Mouse (Mus musculus) adipose tissue, adult 10 weeks (tissue): ENCODE results near the gene Gba. TPM values are rescaled to one million over a fixed set of nuclear protein-coding genes. Genes with fewer than 3 reads are reported as not detected.

Source experiments
- polyA plus RNA-seq: library from polyadenylated mRNA; stranded (reverse); fragments of 350-450 nt; fragmentation: Illumina TruSeq; extraction: RNeasy Lipid Tissue Mini Kit (QIAGEN cat#74804); gene quantifications from one replicate; pipeline ENCODE4 v1.2.3, GENCODE M21; 2014; ENCODE audit warnings: low read depth, low replicate concordance

Gba gene
- polyA plus RNA-seq: 67.8 TPM

DNA sequence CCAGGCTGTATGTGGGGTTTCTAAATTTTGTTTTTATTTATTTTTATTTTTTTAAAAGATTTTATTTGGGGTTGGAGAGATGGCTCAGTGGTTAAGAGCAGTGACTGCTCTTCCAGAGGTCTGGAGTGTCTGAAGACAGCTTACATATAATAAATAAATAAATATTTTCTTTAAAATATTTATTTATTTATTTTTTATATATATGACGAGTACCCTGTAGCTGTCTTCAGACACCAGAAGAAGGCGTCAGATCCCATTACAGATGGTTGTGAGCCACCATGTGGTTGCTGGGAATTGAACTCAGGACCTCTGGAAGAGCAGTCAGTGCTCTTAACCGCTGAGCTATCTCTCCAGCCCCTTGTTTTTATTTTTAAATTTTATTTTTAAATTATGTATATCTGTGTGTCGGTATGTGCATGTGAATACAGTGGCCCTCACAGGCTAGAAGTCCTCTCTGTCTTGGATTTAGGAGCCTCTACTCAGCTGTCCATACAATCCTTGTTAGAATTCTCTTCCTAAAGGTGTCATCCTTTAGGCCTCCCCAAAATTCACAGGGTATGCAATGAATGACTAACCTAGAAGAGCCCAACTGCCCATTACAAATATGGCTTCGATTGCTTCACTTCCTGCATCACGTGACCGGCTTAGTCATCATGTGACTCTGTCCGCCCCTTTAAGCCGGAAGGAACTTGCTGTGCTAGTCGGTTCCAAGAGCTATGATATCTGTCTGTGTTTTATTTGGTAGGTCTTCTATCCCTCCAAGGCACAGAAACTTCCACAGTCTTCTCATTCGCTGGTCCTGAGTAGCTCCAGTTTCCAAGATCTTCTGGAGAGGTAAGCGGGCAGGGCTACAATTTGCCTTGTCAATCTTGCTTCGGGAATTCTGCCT, at the start of gene Gba:
Gene Gba, plus strand, starts transcription at position 676 of the 889 bp plus-strand sequence.

DNA sequence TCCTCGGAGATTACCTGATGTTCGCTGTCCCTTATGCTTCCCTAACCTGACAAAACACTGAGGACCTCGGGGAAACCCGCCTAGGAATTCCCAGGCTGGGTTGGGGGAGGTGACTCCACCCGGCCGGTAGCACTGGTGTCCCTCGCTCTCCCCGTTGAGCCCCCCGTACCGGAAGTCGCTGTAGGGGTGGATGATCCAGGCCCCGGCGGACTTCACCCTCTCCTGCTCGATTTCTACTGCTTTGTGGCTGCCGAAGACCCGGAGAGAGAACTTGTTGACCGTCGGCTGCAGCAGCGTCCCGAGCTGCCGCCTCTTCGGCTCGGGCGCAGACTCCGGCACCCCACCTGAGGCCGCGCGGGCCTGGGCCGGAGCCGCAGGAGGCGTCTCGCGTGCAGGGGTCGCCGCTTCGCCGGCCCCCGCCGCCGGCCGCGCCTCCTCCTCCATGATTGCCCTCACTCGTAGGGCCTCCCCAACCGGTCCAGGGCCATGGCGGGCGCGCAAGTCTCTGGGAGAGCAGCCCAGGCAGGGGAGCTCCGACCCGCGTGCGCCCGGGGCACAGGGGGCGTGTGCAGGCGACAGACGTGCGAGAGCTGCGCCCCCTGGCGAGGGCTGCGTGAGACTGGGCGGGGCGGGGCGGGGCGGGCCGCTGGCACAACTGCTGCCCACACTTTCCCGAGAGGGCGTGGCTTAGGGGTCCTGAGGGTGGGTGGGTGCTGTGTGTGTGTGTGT, 42.9 kb upstream of the Gba start, which contains the start of gene Hcn3:
Gene Hcn3, minus strand, starts transcription at position 581 of the 729 bp plus-strand sequence.

GRCm38 (mm10) chr3:89164506-89165267, 38.0 kb upstream of the Gba start, which contains the start of gene Clk2:
Gene Clk2, plus strand, starts transcription at chr3:89164795.

GRCm38 (mm10) chr3:89177242-89178106, 25.3 kb upstream of the Gba start, which contains the start of gene Scamp3:
Gene Scamp3, plus strand, starts transcription at chr3:89177473.

GRCm38 (mm10) chr3:89183058-89183958, 19.4 kb upstream of the Gba start, which contains the start of gene Fam189b:
Gene Fam189b, plus strand, starts transcription at chr3:89183143.

DNA sequence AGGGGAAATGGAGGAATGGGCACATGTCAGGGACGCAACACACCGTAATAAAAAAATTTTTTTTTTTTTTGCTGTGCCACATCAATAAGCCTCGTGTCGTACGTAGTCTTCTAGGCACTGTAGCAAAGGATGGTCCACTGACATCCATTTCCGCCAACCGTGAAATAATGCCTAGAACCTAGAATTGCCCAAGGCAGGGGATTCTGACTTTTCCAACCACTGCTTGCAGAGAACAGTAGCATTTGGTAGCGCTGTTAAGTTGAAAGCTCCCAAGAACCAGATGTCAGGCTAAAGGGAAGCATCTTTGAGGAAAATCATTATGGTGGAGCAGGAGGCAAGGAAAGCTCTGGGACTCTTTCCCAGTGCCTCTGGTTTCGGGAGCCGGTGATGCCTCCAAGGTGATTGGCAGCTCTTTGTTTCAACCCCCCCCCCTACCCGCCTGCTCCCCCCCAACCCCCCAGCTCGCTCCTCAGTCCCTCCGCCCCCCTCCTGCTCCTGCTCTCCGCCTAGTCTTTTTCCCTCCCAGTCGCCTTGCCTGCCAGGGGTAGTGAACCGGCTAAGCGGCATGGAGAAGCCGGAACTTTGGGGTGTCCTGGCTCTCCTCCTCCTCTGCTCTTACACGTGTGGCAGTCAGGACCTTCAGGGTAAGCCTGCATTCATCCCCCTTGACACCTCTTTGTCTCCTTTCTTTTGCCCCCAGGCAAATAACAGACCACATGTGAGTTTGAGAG, 12.1 kb downstream of the Gba start, which contains the start of gene Thbs3:
Gene Thbs3, plus strand, starts transcription at position 500 of the 731 bp plus-strand sequence.

DNA sequence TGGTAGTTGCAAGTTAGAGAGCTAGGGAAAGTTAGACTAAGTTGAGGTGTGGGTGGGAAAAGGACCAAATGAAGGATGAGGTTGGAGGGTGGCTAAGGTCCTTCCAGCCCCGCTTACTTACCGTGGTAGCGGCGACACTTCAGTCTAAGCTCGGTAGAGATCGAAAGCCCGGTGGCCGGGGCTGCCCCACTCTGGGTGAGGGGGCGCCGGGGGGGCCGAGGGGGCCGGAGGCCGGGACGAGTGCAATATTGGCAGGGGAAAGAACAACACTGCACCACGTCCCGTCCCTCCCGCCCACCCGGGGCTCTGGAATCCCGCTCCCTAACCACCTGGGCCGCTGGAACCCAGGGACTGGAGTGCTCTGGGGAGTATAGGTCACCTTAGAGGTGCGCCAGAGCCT, 24.2 kb downstream of the Gba start, which contains the start of gene Mtx1:
Gene Mtx1, minus strand, starts transcription at position 189 of the 400 bp plus-strand sequence.

GRCm38 (mm10) chr3:89228836-89229235, 26.1 kb downstream of the Gba start, which contains the start of gene Muc1:
Gene Muc1, plus strand, starts transcription at chr3:89229057.

DNA sequence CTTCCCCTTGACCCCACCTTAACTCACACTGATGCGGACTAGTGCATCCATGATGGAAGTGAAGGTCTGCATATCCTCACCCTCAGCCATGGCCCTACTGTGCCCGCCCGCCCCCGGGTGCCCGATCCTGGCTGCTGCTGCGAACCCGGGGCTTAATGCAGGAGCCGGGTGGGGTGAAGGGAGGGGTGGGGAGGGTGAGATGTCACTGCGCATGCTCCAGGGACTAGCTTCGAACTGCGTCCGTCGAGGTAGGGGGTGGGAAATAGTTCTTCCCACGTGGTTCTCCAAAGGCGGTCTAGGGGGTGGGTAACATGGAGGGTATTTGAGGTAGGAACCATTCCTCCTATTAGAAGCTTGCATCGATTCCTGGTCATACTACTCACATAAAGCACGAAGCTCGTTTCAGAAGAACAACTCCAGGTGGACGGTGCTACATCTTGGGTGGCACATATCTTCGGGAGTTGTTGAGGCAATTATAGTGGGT, 43.0 kb downstream of the Gba start, which contains the start of gene Krtcap2:
Gene Krtcap2, plus strand, starts transcription at position 279 of the 484 bp plus-strand sequence.

GRCm38 (mm10) chr3:89246261-89247100, 43.8 kb downstream of the Gba start, which contains the start of gene Trim46:
Gene Trim46, minus strand, starts transcription at chr3:89246309.

Other genes with a start within 250 kb of the Gba start
- gene Rusc1, start 109.6 kb upstream of the Gba start, polyA plus RNA-seq: 22.7 TPM
- gene Gm43738, start 101.8 kb upstream of the Gba start, polyA plus RNA-seq: not detected
- gene Fdps, start 101.0 kb upstream of the Gba start, polyA plus RNA-seq: 175 TPM
- 7.9 TPM for gene Pklr, start 66.8 kb upstream of the Gba start, polyA plus RNA-seq
- 0.24 TPM for gene Hcn3, start 42.7 kb upstream of the Gba start, polyA plus RNA-seq
- 51.5 TPM for gene Clk2, start 38.1 kb upstream of the Gba start, polyA plus RNA-seq
- gene Scamp3, start 25.5 kb upstream of the Gba start, polyA plus RNA-seq: 56.1 TPM
- 5.8 TPM for gene Fam189b, start 19.8 kb upstream of the Gba start, polyA plus RNA-seq
- gene Thbs3, start 12.3 kb downstream of the Gba start, polyA plus RNA-seq: 30.3 TPM
- 92.5 TPM for gene Mtx1, start 24.2 kb downstream of the Gba start, polyA plus RNA-seq
- 1.0 TPM for gene Muc1, start 26.1 kb downstream of the Gba start, polyA plus RNA-seq
- gene Krtcap2, start 43.0 kb downstream of the Gba start, polyA plus RNA-seq: 96.9 TPM
- gene Trim46, start 43.4 kb downstream of the Gba start, polyA plus RNA-seq: 2.9 TPM
- gene Dpm3, start 56.4 kb downstream of the Gba start, polyA plus RNA-seq: 152 TPM
- 135 TPM for gene Slc50a1, start 67.6 kb downstream of the Gba start, polyA plus RNA-seq
- gene Efna1, start 78.2 kb downstream of the Gba start, polyA plus RNA-seq: 26.1 TPM
- gene Efna3, start 120.0 kb downstream of the Gba start, polyA plus RNA-seq: 1.3 TPM
- 3.4 TPM for gene Efna4, start 135.1 kb downstream of the Gba start, polyA plus RNA-seq
- gene Adam15, start 147.1 kb downstream of the Gba start, polyA plus RNA-seq: 145 TPM
- gene Dcst2, start 159.0 kb downstream of the Gba start, polyA plus RNA-seq: 2.8 TPM
- 5.4 TPM for gene Dcst1, start 162.3 kb downstream of the Gba start, polyA plus RNA-seq
- 52.0 TPM for gene Zbtb7b, start 191.8 kb downstream of the Gba start, polyA plus RNA-seq
- gene Lenep, start 199.9 kb downstream of the Gba start, polyA plus RNA-seq: 1.8 TPM
- gene Flad1, start 208.9 kb downstream of the Gba start, polyA plus RNA-seq: 24.9 TPM
- gene Cks1b, start 215.5 kb downstream of the Gba start, polyA plus RNA-seq: 34.3 TPM
- gene Shc1, start 215.5 kb downstream of the Gba start, polyA plus RNA-seq: 76.1 TPM
- gene Pygo2, start 227.3 kb downstream of the Gba start, polyA plus RNA-seq: 30.1 TPM
- gene Pbxip1, start 233.8 kb downstream of the Gba start, polyA plus RNA-seq: 70.3 TPM